ENCODE assay signal across 22 mouse cellular contexts in genomic region chr2:71269332-71269731, GRCm38 (mm10).
"Had no signal": no experiment of that assay in that cellular context is flagged by ENCODE, and none has a peak within 500 bp of the region (broad histone marks: within the 10 kb centered on the region; RNA-seq: fewer than 3 reads in every experiment).

No protein-coding gene starts in this region.

- H3K4me1 ChIP-seq: intestine, embryonic 15.5 days; limb, embryonic 15.5 days; lung, embryonic 15.5 days; midbrain, embryonic 15.5 days; neural tube, embryonic 12.5 days; neural tube, embryonic 15.5 days had no signal

- H3K4me3 ChIP-seq: intestine, embryonic 15.5 days; kidney, embryonic 15.5 days; limb, embryonic 12.5 days; limb, embryonic 15.5 days; lung, embryonic 15.5 days; midbrain, embryonic 15.5 days; neural tube, embryonic 12.5 days; neural tube, embryonic 15.5 days had no signal

- DNase-seq: kidney, adult 11 months; kidney, adult 8-10 months; kidney, postnatal 10 days; kidney, postnatal 36 days; left cerebral cortex, postnatal 4 days; lung, adult 18-20 months; lung, postnatal 10 days; lung, postnatal 36 days; right cerebral cortex, adult 18-20 months; right cerebral cortex, postnatal 14 days; right cerebral cortex, postnatal 4 days; thymus, postnatal 25 days had no signal

- H3K4me2 ChIP-seq: intestine, embryonic 15.5 days; kidney, embryonic 15.5 days; limb, embryonic 12.5 days; limb, embryonic 15.5 days; lung, embryonic 15.5 days; midbrain, embryonic 11.5 days; midbrain, embryonic 15.5 days; neural tube, embryonic 12.5 days; neural tube, embryonic 15.5 days had no signal

- H3K27ac ChIP-seq: intestine, embryonic 15.5 days; kidney, embryonic 15.5 days; limb, embryonic 12.5 days; limb, embryonic 15.5 days; lung, embryonic 15.5 days; midbrain, embryonic 15.5 days; neural tube, embryonic 12.5 days; neural tube, embryonic 15.5 days; stomach, postnatal 0 days had no signal

- H3K9ac ChIP-seq: intestine, embryonic 15.5 days; kidney, embryonic 15.5 days; limb, embryonic 12.5 days; limb, embryonic 15.5 days; lung, embryonic 15.5 days; midbrain, embryonic 15.5 days; neural tube, embryonic 12.5 days; neural tube, embryonic 15.5 days had no signal

- H3K27me3 ChIP-seq: intestine, embryonic 15.5 days; kidney, embryonic 15.5 days; limb, embryonic 12.5 days; limb, embryonic 15.5 days; lung, embryonic 15.5 days; midbrain, embryonic 15.5 days; neural tube, embryonic 12.5 days; neural tube, embryonic 15.5 days had no signal

- ATAC-seq: intestine, embryonic 15.5 days; midbrain, embryonic 15.5 days had no signal

- H3K9me3 ChIP-seq: intestine, embryonic 15.5 days; kidney, embryonic 15.5 days; limb, embryonic 12.5 days; limb, embryonic 15.5 days; lung, embryonic 15.5 days; midbrain, embryonic 15.5 days; neural tube, embryonic 12.5 days; neural tube, embryonic 15.5 days had no signal
